Mouse (Mus musculus) stomach, embryonic 16.5 days (tissue): Measurements from ENCODE around the gene Lrit2. TPM values are rescaled to one million over a fixed set of nuclear protein-coding genes. Genes with fewer than 3 reads are reported as not detected.

Source experiments
- polyA plus RNA-seq: library from polyadenylated mRNA; unstranded; fragments of >200 nt; fragmentation: Nextera tagmentation; extraction: Ambion mirVana; gene quantifications from 2 replicates; pipeline ENCODE4 v1.2.1, GENCODE M21; 2015

Lrit2 gene
- polyA plus RNA-seq, 1 experiment from 2014 or later = not detected

Other genes starting within 250 kb of the Lrit2 start
- gene Ccser2, start 99.2 kb upstream of the Lrit2 start, polyA plus RNA-seq = 26.0 and 28.9 TPM in 2 replicates
- gene Rgr, start 19.0 kb upstream of the Lrit2 start, polyA plus RNA-seq = not detected in 2 replicates
- gene Lrit1, start 13.1 kb upstream of the Lrit2 start, polyA plus RNA-seq = not detected in 2 replicates
- gene Cdhr1, start 30.4 kb downstream of the Lrit2 start, polyA plus RNA-seq = 0.27 and 0.32 TPM in 2 replicates
- 11.8 and 20.9 TPM in 2 replicates for gene 2610528A11Rik, start 46.1 kb downstream of the Lrit2 start, polyA plus RNA-seq
- gene Ghitm, start 67.3 kb downstream of the Lrit2 start, polyA plus RNA-seq = 242 and 244 TPM in 2 replicates